15 mouse cellular contexts compared by ENCODE assay signal in the genomic region with DNA sequence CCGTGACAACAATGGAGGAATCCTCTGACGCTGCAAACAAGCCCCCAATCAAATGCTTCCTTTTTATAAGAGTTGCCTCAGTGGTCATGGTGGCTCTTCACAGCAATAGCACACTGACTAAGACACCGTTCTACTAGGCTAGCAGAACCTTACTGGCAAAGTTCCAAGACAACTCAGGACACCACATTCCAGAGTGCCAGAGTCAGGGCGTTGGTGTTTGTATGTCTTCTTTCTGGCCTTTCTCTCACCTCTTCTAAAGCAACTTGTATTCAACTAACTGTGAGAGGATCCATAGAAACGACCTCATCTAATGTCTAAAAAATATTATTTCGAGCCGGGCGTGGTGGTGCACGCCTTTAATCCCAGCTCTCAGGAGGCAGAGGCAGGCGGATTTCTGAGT. TPM values are rescaled to one million over a fixed set of nuclear protein-coding genes. Genes with fewer than 3 reads are reported as not detected.
DNase-seq lines count a peak whose midpoint lies in the region; ATAC-seq and TF ChIP-seq lines count a peak whose summit lies in the region.
"Had no signal": no experiment of that assay in that cellular context is flagged by ENCODE, and none has a peak within 500 bp of the region (broad histone marks: within the 10 kb centered on the region; RNA-seq: fewer than 3 reads in every experiment).

No protein-coding gene starts in this region.

- H3K27me3 ChIP-seq in kidney, adult 2 months (replicated peaks; ENCODE audit: control insufficient read depth, insufficient read depth, low read length) = no peaks in the 10 kb centered on the region
- no peaks in the 10 kb centered on the region for H3K27me3 ChIP-seq in liver, embryonic 15.5 days

- no peaks in the 10 kb centered on the region; the same call in 1 of the 2 replicates for H3K36me3 ChIP-seq in kidney, adult 2 months (ENCODE audit: control insufficient read depth, insufficient read depth, low read length)
- H3K36me3 ChIP-seq in liver, embryonic 15.5 days (replicated peaks) = peaks cover 28% of the 10 kb centered on the region

- H3K27ac ChIP-seq in kidney, adult 2 months (ENCODE audit: insufficient read depth, low read depth, low read length) = no peak overlapping the region
- peak overlapping the region; percentile 82 for H3K27ac ChIP-seq in liver, embryonic 15.5 days (replicated peaks)

- intact Hi-C loops in gastrocnemius, postnatal 14 days (cut with DNase I; ENCODE audit: low total_unique reads) = no loop called here

- peaks cover 13% of the 10 kb centered on the region; the same call in 1 of the 2 replicates for H3K4me1 ChIP-seq in kidney, adult 2 months (ENCODE audit: control insufficient read depth, insufficient read depth, low read length)
- peaks cover 66% of the 10 kb centered on the region for H3K4me1 ChIP-seq in liver, embryonic 15.5 days (replicated peaks)

- TF ChIP-seq POLR2A in kidney, adult 2 months (IDR thresholded peaks at IDR 0.05; ENCODE audit: low read depth, low read length) = no peak

- TF ChIP-seq CTCF in kidney, adult 2 months (conservative IDR thresholded peaks at IDR 0.05; ENCODE audit: insufficient read depth, insufficient read length, low read depth, low read length) = no peak

- H3K9me3 ChIP-seq in liver, embryonic 15.5 days (replicated peaks) = no peaks in the 10 kb centered on the region

- 63% methylated on average over 10 of the region's 10 CpGs for WGBS in kidney, adult 2 months
- WGBS in liver, embryonic 15.5 days (ENCODE audit: insufficient replicate concordance) = 73% methylated on average over 10 of the region's 10 CpGs

- no peak overlapping the region for H3K9ac ChIP-seq in liver, embryonic 15.5 days

- H3K4me3 ChIP-seq in kidney, adult 2 months (ENCODE audit: insufficient read depth, low read depth, low read length) = no peak overlapping the region
- H3K4me3 ChIP-seq in liver, embryonic 15.5 days (replicated peaks) = no peak overlapping the region

- no peak overlapping the region for H3K4me2 ChIP-seq in liver, embryonic 15.5 days

- no peak for ATAC-seq in liver, embryonic 15.5 days (ENCODE audit: insufficient read depth)

- peak; percentile 70 for DNase-seq in kidney, adult 2 months
- DNase-seq in kidney, adult 18-20 months = no peak
- peak; percentile 28 for DNase-seq in 416B (ENCODE audit: low read depth)
- peak; percentile 79 for DNase-seq in ZHBTc4 (ENCODE audit: low read depth, low spot score)
- DNase-seq in cerebellum, adult 11-12 months = no peak
- DNase-seq in gastrocnemius, postnatal 14 days = no peak
- DNase-seq in MN1 (ENCODE audit: low spot score) = no peak
- DNase-seq: adrenal gland, adult 8-10 months; cerebellum, adult 18-20 months; embryo, embryonic 11 days; heart, postnatal 36 days; lung, postnatal 4 days; right cerebral cortex, postnatal 4 days had no signal

RNA-seq across cellular contexts. Expression of gene Trim25, which starts 24.3 kb away (rescaled TPM):
- 27.3 and 35.0 TPM in 2 replicates for polyA plus RNA-seq in kidney, adult 2 months (2012; rRNA removed)
- polyA plus RNA-seq in liver, embryonic 15.5 days (2015; fragmentation: Nextera tagmentation; extraction: Ambion mirVana) = 19.6 and 20.4 TPM in 2 replicates
- total RNA-seq in gastrocnemius, postnatal 14 days (2021) = 10 to 100 TPM; 11.3 to 12.6 TPM

RNA-seq across cellular contexts. Expression of gene Dgke, which starts 43.2 kb away (rescaled TPM):
- polyA plus RNA-seq in kidney, adult 2 months (2012; rRNA removed) = 2.4 and 2.8 TPM in 2 replicates
- 0.40 and 0.62 TPM in 2 replicates for polyA plus RNA-seq in liver, embryonic 15.5 days (2015; fragmentation: Nextera tagmentation; extraction: Ambion mirVana)
- total RNA-seq in gastrocnemius, postnatal 14 days (2021) = 1 to 10 TPM; 3.9 to 4.3 TPM

RNA-seq across cellular contexts. Expression of gene Gm525, which starts 50.2 kb away (rescaled TPM):
- 0.69 and 1.6 TPM in 2 replicates for polyA plus RNA-seq in kidney, adult 2 months (2012; rRNA removed)
- not detected in 2 replicates for polyA plus RNA-seq in liver, embryonic 15.5 days (2015; fragmentation: Nextera tagmentation; extraction: Ambion mirVana)
- total RNA-seq in gastrocnemius, postnatal 14 days (2021) = not detected
- total RNA-seq: adrenal gland, adult 8-10 months; heart, postnatal 36 days; left cerebral cortex, postnatal 36 days had no signal

RNA-seq across cellular contexts. Expression of gene Coil, which starts 53.4 kb away (rescaled TPM):
- 3.1 and 3.6 TPM in 2 replicates for polyA plus RNA-seq in kidney, adult 2 months (2012; rRNA removed)
- polyA plus RNA-seq in liver, embryonic 15.5 days (2015; fragmentation: Nextera tagmentation; extraction: Ambion mirVana) = 3.4 and 4.0 TPM in 2 replicates
- 1 to 10 TPM; 4.1 to 4.2 TPM for total RNA-seq in gastrocnemius, postnatal 14 days (2021)

RNA-seq across cellular contexts. Expression of gene Elobl, which starts 56.7 kb away (rescaled TPM):
- 0.92 and 1.5 TPM in 2 replicates for polyA plus RNA-seq in kidney, adult 2 months (2012; rRNA removed)
- polyA plus RNA-seq in liver, embryonic 15.5 days (2015; fragmentation: Nextera tagmentation; extraction: Ambion mirVana) = not detected in 2 replicates
- total RNA-seq in gastrocnemius, postnatal 14 days (2021) = not detected
- total RNA-seq: adrenal gland, adult 8-10 months; heart, postnatal 36 days; left cerebral cortex, postnatal 36 days had no signal

Comparison
In these comparisons a context has a peak if more than half of its experiments do, and no peak if none do; other contexts are left out.
1. DNase-seq: peak in kidney, adult 2 months (single experiment), 416B (single experiment) and ZHBTc4 (single experiment); none in kidney, adult 18-20 months (single experiment), cerebellum, adult 11-12 months (single experiment), gastrocnemius, postnatal 14 days (single experiment) and MN1 (single experiment).